Mouse (Mus musculus): ENCODE data around the gene Abi1. TPM values are rescaled to one million over a fixed set of nuclear protein-coding genes. Genes with fewer than 3 reads are reported as not detected.
"Not testable (repeated sequence)": the region's sequence is repeated elsewhere in the genome, so short reads cannot be mapped to it uniquely, and the experiment has no call there.

The Abi1 gene
- total and polyA plus RNA-seq, 3 experiments: 31.9 to 69.8 TPM; not detected in 1

GRCm38 (mm10) chr2:23042189-23042588 lies 2.1 kb upstream of the Abi1 start:
- H3K9me3 ChIP-seq (replicated peaks; ENCODE audit: insufficient read depth, low read length): no peaks in the 10 kb centered on the region
- DNase-seq (ENCODE audit: low read depth, low spot score): no peak
- no peak overlapping the region for H3K4me3 ChIP-seq (ENCODE audit: control insufficient read depth in 1 of 2, insufficient read depth in 1 of 2, low read depth in 2 of 2, low read length in 2 of 2)
- H3K27me3 ChIP-seq (ENCODE audit: control insufficient read depth in 1 of 2, insufficient read depth in 2 of 2, low read length in 2 of 2): no peaks in the 10 kb centered on the region
- H3K79me2 ChIP-seq (ENCODE audit: control insufficient read depth, insufficient read depth, low read length, poor library complexity): peaks cover 20% of the 10 kb centered on the region
- H3K4me1 ChIP-seq (ENCODE audit: control insufficient read depth in 1 of 2, insufficient read depth in 2 of 2, low read length in 2 of 2): peaks cover 8 to 10% of the 10 kb centered on the region in 2 experiments; a peak in 3 of 4 replicates
- H3K36me3 ChIP-seq (ENCODE audit: control insufficient read depth in 1 of 2, insufficient read depth in 2 of 2, low read length in 2 of 2): peaks cover 0 to 6% of the 10 kb centered on the region in 2 experiments; a peak in 2 of 4 replicates
- TF ChIP-seq MAX (IDR thresholded peaks at IDR 0.05; ENCODE audit: low read length) (no peak), ZC3H11A (IDR thresholded peaks at IDR 0.05; ENCODE audit: low read depth, low read length) (no peak), JUND (IDR thresholded peaks at IDR 0.05; ENCODE audit: low read depth, low read length) (no peak), USF1 (IDR thresholded peaks at IDR 0.05; ENCODE audit: low read depth, low read length) (no peak), MAFK (IDR thresholded peaks at IDR 0.05; ENCODE audit: borderline replicate concordance, low read depth, low read length) (no peak), MAZ (IDR thresholded peaks at IDR 0.05; ENCODE audit: low read depth, low read length) (no peak), EP300 (IDR thresholded peaks at IDR 0.05; ENCODE audit: low read depth in 1 of 2, low read length in 2 of 2) (no peak), SIN3A (IDR thresholded peaks at IDR 0.05; ENCODE audit: low read length) (no peak), SMC3 (IDR thresholded peaks at IDR 0.05; ENCODE audit: low read depth, low read length) (no peak), RAD21 (IDR thresholded peaks at IDR 0.05; ENCODE audit: low read depth, low read length) (no peak), TBP (IDR thresholded peaks at IDR 0.05; ENCODE audit: low read depth, low read length) (no peak), CHD1 (IDR thresholded peaks at IDR 0.05; ENCODE audit: low read depth, low read length) (no peak), POLR2AphosphoS5 (IDR thresholded peaks at IDR 0.05; ENCODE audit: borderline replicate concordance, low read depth, low read length) (no peak), CHD2 (IDR thresholded peaks at IDR 0.05; ENCODE audit: low read length) (no peak), GABPA (IDR thresholded peaks at IDR 0.05; ENCODE audit: low read depth, low read length) (no peak)
- H3K9ac ChIP-seq (ENCODE audit: control insufficient read depth, low read depth, low read length, poor library complexity, severe bottlenecking): no peak overlapping the region
- no peak overlapping the region for H3K27ac ChIP-seq (ENCODE audit: control insufficient read depth, low read depth, low read length)

DNA sequence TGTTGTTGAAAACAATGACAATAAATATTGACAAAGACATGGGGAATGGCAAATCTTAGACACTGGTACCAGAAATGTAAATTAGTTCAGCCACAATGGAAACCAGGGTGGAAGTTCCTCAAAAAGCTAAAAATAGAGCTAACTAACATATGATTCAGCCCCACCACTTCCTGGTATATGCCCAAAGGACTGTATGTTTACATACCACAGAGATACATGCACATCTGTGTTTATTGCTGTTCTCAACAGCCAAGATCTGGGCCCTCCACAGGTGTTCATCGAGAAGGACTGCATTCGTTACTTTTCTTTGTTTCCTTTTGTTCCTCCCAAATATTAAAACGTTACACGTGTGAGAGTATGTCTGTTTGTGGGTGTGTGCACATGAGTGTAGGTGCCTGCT lies 1.4 kb upstream of the Abi1 start:
- peak; percentile 68 for DNase-seq (ENCODE audit: low read depth, low spot score)
- Histone ChIP-seq H3K36me3 (ENCODE audit: control insufficient read depth in 1 of 2, insufficient read depth in 2 of 2, low read length in 2 of 2) (peaks cover 0 to 10% of the 10 kb centered on the region in 2 experiments; a peak in 2 of 4 replicates), H3K9ac (ENCODE audit: control insufficient read depth, low read depth, low read length, poor library complexity, severe bottlenecking) (no peak overlapping the region), H3K79me2 (ENCODE audit: control insufficient read depth, insufficient read depth, low read length, poor library complexity) (peaks cover 27% of the 10 kb centered on the region), H3K27me3 (ENCODE audit: control insufficient read depth in 1 of 2, insufficient read depth in 2 of 2, low read length in 2 of 2) (no peaks in the 10 kb centered on the region), H3K4me1 (ENCODE audit: control insufficient read depth in 1 of 2, insufficient read depth in 2 of 2, low read length in 2 of 2) (peaks cover 8 to 10% of the 10 kb centered on the region in 2 experiments), H3K27ac (ENCODE audit: control insufficient read depth, low read depth, low read length) (no peak overlapping the region), H3K9me3 (replicated peaks; ENCODE audit: insufficient read depth, low read length) (no peaks in the 10 kb centered on the region), H3K4me3 (ENCODE audit: control insufficient read depth in 1 of 2, insufficient read depth in 1 of 2, low read depth in 2 of 2, low read length in 2 of 2) (no peak overlapping the region)
- TF ChIP-seq ELF1 (IDR thresholded peaks at IDR 0.05; ENCODE audit: low read depth, low read length) (peak; percentile 72), SIN3A (IDR thresholded peaks at IDR 0.05; ENCODE audit: low read length) (peak; percentile 53; the same call in 1 of the 2 replicates), MEF2A (IDR thresholded peaks at IDR 0.05; ENCODE audit: extremely low read depth, insufficient replicate concordance, low read depth, low read length, poor library complexity, severe bottlenecking) (peak; percentile 89), TAL1 (IDR thresholded peaks at IDR 0.05; ENCODE audit: low read length) (no peak), ETS1 (IDR thresholded peaks at IDR 0.05; ENCODE audit: low read depth, low read length) (peak; percentile 85), MYC (IDR thresholded peaks at IDR 0.05; ENCODE audit: low read depth, low read length) (no peak)

DNA sequence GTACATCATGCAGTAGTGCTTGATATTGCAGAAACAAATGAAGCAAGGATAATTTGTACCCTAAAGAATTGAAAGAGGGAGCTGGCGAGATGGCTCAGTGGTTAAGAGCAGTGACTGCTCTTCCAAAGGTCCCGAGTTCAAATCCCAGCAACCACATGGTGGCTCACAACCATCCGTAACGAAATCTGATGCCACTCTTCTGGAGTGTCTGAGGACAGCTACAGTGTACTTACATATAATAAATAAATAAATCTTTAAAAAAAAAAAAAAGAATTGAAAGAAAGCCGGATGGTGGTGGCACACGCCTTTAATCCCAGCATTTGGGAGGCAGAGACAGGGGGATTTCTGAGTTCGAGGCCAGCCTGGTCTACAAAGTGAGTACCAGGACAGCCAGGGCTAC lies 649 bp upstream of the Abi1 start:
- not testable (repeated sequence) for H3K9me3 ChIP-seq (replicated peaks; ENCODE audit: insufficient read depth, low read length); H3K4me3 ChIP-seq (ENCODE audit: control insufficient read depth in 1 of 2, insufficient read depth in 1 of 2, low read depth in 2 of 2, low read length in 2 of 2); H3K9ac ChIP-seq (ENCODE audit: control insufficient read depth, low read depth, low read length, poor library complexity, severe bottlenecking); H3K27me3 ChIP-seq (ENCODE audit: control insufficient read depth in 1 of 2, insufficient read depth in 2 of 2, low read length in 2 of 2); DNase-seq (ENCODE audit: low read depth, low spot score); H3K27ac ChIP-seq (ENCODE audit: control insufficient read depth, low read depth, low read length)
- H3K79me2 ChIP-seq (ENCODE audit: control insufficient read depth, insufficient read depth, low read length, poor library complexity): peaks cover 32% of the 10 kb centered on the region
- peaks cover 8 to 10% of the 10 kb centered on the region in 2 experiments for H3K4me1 ChIP-seq (ENCODE audit: control insufficient read depth in 1 of 2, insufficient read depth in 2 of 2, low read length in 2 of 2)
- H3K36me3 ChIP-seq (ENCODE audit: control insufficient read depth in 1 of 2, insufficient read depth in 2 of 2, low read length in 2 of 2): peaks cover 0 to 15% of the 10 kb centered on the region in 2 experiments; a peak in 2 of 4 replicates
